Mouse (Mus musculus) small intestine, adult 2 months (tissue): ENCODE data around the gene Art3. TPM values are rescaled to one million over a fixed set of nuclear protein-coding genes. Genes with fewer than 3 reads are reported as not detected.

ENCODE experiments used
- H3K27ac ChIP-seq: fragments of 200-500 bp; 2 replicates; pipeline ENCODE4 v1.5.1; 2012; ENCODE audit warnings: low read depth, low read length, control low read depth, inconsistent platforms; ENCODE audit not compliant: insufficient read depth
- H3K27me3 ChIP-seq: fragments of 200-500 bp; 2 replicates; pipeline ENCODE4 v1.6.1; 2012; ENCODE audit warnings: mild to moderate bottlenecking, moderate library complexity, low read length, inconsistent platforms; ENCODE audit not compliant: control insufficient read depth, insufficient read depth
- H3K36me3 ChIP-seq: fragments of 200-500 bp; 2 replicates; pipeline ENCODE4 v1.6.1; 2012; ENCODE audit warnings: mild to moderate bottlenecking, low read length, control low read depth, inconsistent platforms; ENCODE audit not compliant: control insufficient read depth, insufficient read depth
- H3K4me1 ChIP-seq: fragments of 200-500 bp; 2 replicates; pipeline ENCODE4 v1.6.1; 2012; ENCODE audit warnings: low read length, inconsistent platforms, mixed read lengths; ENCODE audit not compliant: control insufficient read depth, insufficient read depth, insufficient read length
- H3K4me3 ChIP-seq: fragments of 200-500 bp; 2 replicates; pipeline ENCODE4 v1.5.1; 2012; ENCODE audit warnings: low read depth, mild to moderate bottlenecking, control low read depth, inconsistent platforms, low read length, moderate library complexity
- CTCF ChIP-seq: fragments of 200-500 bp; IDR thresholded peaks from 2 replicates; pipeline ENCODE4 v1.5.1; 2012; ENCODE audit warnings: low read depth, mild to moderate bottlenecking, control low read depth, inconsistent platforms, low read length, moderate library complexity, mixed read lengths; ENCODE audit not compliant: insufficient replicate concordance, insufficient read length; ENCODE audit errors: extremely low read depth
- POLR2A ChIP-seq: fragments of 200-500 bp; IDR thresholded peaks from 2 replicates; pipeline ENCODE4 v1.6.1; 2012; ENCODE audit warnings: low read depth, mild to moderate bottlenecking, control low read depth, inconsistent platforms, low read length, moderate library complexity
- WGBS: fragments of 180-500 bp; shearing (Covaris S2); methylation state at CpG from one replicate; pipeline ENCODE4 v1.1.7; 2018; 5-methylcytosine and 5-hydroxymethylcytosine counted together
- polyA plus RNA-seq: library from polyadenylated mRNA; depleted of rRNA; stranded (reverse); fragments of >200 nt; gene quantifications from 2 replicates; pipeline ENCODE4 v1.2.3, GENCODE M21; 2012

Gene Art3
- polyA plus RNA-seq, 1 experiment, result 1.9 TPM

DNA sequence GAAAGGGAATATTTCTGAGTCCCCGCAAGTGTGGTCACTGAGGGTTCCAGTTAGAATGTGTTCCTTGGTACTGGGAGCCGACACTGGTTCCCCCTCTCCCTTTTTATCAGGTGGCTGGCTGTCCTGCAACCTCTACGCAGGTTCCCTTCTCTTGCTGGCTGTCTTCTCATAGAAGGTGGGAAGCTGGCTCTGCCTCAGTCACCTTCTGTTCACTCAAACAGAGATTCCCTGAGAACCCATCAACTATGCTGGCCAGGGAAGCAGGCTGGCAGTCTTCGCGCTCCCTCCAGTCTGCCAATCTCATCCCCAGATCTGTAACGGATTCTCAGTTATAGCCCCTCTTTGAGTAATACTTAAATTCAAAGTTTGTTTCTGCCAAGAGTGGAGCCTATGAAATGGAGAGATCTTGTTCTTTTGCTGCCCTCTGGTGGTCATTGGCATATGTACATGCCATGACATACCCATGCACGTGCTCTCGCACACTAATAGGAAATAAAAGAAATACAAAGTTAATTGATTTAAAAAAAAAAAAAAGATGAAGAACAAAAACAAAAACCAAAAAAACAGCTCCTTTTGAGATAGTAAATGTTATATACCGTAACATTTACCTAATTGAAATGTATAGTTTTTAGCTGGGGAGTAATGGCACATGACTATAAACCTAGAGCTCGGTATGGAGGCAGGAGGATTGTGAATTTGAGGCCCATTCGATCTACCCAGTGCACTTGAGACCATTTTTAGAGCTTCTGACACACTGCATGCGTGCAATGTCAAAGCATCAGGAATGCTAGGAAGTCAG is 50.1 kb downstream of the Art3 start:
- no peaks in the 10 kb centered on the region for H3K36me3 ChIP-seq
- H3K27ac ChIP-seq, result no peak overlapping the region
- H3K27me3 ChIP-seq, result no peaks in the 10 kb centered on the region
- no peaks in the 10 kb centered on the region for H3K4me1 ChIP-seq
- WGBS, result 35% methylated on average over 12 of the region's 12 CpGs
- no peak for TF ChIP-seq POLR2A
- TF ChIP-seq CTCF, result peak; percentile 46; the same call in 1 of the 2 replicates
- no peak overlapping the region for H3K4me3 ChIP-seq

DNA sequence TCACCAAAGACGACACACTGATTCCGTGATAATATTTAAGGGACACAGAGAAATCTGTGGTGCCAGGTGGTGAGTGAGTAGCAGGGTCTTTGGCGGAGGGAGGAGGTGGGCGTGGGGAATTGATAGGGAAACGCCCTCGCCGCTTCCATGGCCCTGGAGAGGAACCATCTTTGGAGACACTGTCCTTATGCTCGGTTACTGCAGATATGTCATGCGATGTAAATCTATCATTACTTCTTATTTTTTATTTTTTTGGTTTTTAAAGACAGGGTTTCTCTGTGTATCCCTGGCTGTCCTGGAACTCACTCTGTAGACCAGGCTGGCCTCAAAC is 50.7 kb downstream of the Art3 start:
- WGBS, result 65% methylated on average over 9 of the region's 9 CpGs
- Histone ChIP-seq H3K36me3 (no peaks in the 10 kb centered on the region), H3K4me1 (no peaks in the 10 kb centered on the region), H3K27ac (no peak overlapping the region), H3K27me3 (no peaks in the 10 kb centered on the region), H3K4me3 (no peak overlapping the region)
- TF ChIP-seq CTCF (no peak), POLR2A (no peak)

DNA sequence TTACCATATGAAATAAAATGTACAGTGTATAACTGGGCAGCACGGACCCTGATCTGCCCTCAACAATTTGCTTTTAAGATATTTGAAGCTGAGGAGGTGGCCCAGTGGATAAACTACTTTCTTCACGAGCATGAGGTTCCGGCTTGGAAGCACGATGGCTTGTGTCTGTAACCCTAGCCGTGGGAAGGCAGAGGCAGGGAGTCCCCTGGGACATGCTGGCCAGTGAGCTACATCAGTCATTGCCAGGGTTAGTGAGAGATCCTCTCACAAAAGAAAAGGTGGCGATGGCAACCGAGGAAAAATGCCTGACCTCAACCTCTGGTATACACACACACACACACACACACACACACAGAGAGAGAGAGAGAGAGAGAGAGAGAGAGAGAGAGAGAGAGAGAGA is 52.1 kb downstream of the Art3 start:
- H3K27ac ChIP-seq, result no peak overlapping the region
- H3K4me1 ChIP-seq, result no peaks in the 10 kb centered on the region
- no peak overlapping the region for H3K4me3 ChIP-seq
- 65% methylated on average over 7 of the region's 7 CpGs for WGBS
- no peaks in the 10 kb centered on the region for H3K36me3 ChIP-seq
- no peaks in the 10 kb centered on the region for H3K27me3 ChIP-seq
- TF ChIP-seq POLR2A (no peak), CTCF (no peak)

DNA sequence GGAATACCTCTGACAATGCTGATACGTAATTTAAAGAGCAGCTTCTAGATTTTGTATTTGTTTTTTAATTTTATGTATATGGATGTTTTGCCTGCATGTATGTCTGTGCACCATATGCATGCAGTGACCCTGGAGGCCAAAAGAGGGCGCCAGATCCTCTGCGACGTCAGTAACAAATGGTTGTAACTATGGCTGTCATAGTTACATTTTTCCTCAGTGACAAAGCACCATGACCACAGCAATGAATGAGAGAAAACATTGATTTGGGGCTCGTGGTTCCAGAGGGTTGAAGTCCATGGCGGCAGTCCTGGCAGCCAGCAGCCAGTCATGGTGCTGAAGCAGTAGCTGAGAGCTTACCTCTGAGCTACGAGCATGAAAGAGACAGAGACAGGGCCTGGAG is 53.2 kb downstream of the Art3 start:
- H3K36me3 ChIP-seq, result no peaks in the 10 kb centered on the region
- H3K4me1 ChIP-seq, result no peaks in the 10 kb centered on the region
- no peak overlapping the region for H3K4me3 ChIP-seq
- TF ChIP-seq CTCF, result peak; percentile 60; the same call in 1 of the 2 replicates
- TF ChIP-seq POLR2A, result no peak
- H3K27me3 ChIP-seq, result 0 out of 2 replicates have a peak, but pooled peaks cover under 1% of the 10 kb centered on the region
- 44% methylated on average over 7 of the region's 7 CpGs for WGBS
- no peak overlapping the region for H3K27ac ChIP-seq

DNA sequence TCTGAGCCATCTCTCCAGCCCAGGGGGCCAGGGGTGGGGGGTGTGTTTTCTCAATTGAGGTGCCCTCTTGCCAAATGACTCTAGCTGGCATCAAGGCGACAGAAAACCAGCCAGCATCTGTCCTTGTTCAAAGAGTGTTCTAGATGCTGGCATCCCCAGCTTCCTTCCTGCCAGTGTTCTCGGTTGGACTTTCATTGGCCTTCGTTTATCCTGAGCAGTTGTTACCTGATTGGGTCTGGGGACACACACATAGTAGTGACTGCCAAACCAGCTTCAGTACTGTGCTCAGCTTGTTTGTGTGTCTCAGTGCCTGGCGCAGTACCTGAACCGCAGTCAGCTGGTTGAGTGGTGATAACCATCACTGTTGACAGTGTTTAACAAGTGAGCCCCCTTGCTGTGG is 54.5 kb downstream of the Art3 start:
- TF ChIP-seq CTCF (no peak), POLR2A (no peak)
- no peak overlapping the region for H3K27ac ChIP-seq
- WGBS, result 73% methylated on average over 5 of the region's 5 CpGs

DNA sequence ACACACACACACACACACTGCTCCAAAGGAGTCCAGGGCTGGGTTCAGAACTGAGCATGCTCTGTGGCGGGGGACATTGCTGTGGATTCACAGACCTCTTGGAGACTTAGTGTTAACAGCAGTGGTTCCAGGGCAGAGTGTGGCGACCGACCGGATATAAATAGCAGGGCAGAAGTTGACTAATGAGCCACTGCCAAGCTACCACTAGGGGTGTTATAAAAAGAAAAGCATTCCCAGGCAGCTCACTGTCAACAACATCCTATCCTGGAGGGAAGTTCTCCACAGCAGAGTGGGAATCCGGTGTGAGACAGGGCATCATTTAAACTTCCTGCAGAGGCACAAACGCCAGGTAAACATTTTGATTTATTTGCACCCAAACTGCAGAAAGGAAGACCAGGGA is 55.0 kb downstream of the Art3 start:
- Histone ChIP-seq H3K27me3 (peaks cover 3% of the 10 kb centered on the region), H3K36me3 (no peaks in the 10 kb centered on the region), H3K27ac (no peak overlapping the region), H3K4me3 (no peak overlapping the region), H3K4me1 (peaks cover 3% of the 10 kb centered on the region; the same call in 1 of the 2 replicates)
- WGBS, result 23% methylated on average over 6 of the region's 6 CpGs
- TF ChIP-seq CTCF, result peak; percentile 26; the same call in 1 of the 2 replicates
- TF ChIP-seq POLR2A, result no peak

More for the DNA sequence above, 54.5 kb downstream of the Art3 start:
- Histone ChIP-seq H3K27me3 (peaks cover 3% of the 10 kb centered on the region; the same call in 1 of the 2 replicates), H3K4me1 (peaks cover 3% of the 10 kb centered on the region; the same call in 1 of the 2 replicates), H3K4me3 (no peak overlapping the region), H3K36me3 (no peaks in the 10 kb centered on the region)

DNA sequence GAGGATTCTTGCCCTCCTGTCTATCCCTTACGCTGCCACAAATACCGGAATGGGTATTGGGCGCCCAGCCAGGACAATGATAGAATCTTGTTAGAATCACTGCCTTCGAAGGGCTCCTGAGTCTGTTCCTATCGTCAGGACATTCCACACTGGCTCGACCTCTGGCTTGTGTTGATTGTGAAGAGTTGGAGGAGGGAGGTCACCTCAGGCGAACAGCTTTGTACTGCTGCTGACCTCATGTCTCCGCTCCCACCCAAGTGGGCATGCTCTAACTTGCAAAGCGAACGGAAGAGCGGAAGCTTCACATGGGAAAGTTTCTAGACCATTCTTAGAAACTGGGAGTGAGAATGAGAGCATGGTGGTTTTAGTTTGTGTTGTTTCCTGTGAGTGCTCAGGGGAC is 55.8 kb downstream of the Art3 start:
- TF ChIP-seq POLR2A (no peak), CTCF (no peak)
- peaks cover 3% of the 10 kb centered on the region for H3K4me1 ChIP-seq
- 61% methylated on average over 11 of the region's 11 CpGs for WGBS
- H3K4me3 ChIP-seq, result no peak overlapping the region
- no peaks in the 10 kb centered on the region for H3K36me3 ChIP-seq
- no peak overlapping the region for H3K27ac ChIP-seq
- H3K27me3 ChIP-seq, result peaks cover 10% of the 10 kb centered on the region
